Mouse (Mus musculus) kidney, adult 10 weeks (tissue): ENCODE measurements around the gene Gm14418. TPM values are rescaled to one million over a fixed set of nuclear protein-coding genes. Genes with fewer than 3 reads are reported as not detected.

ENCODE experiments used
- polyA plus RNA-seq: library from polyadenylated mRNA; stranded (reverse); fragments of 350-450 nt; fragmentation: Illumina TruSeq; extraction: RNeasy Lipid Tissue Mini Kit (QIAGEN cat#74804); gene quantifications from one replicate; pipeline ENCODE4 v1.2.3, GENCODE M21; 2014; ENCODE audit warnings: low read depth, low replicate concordance

Gene Gm14418
- polyA plus RNA-seq = 21.0 TPM

DNA sequence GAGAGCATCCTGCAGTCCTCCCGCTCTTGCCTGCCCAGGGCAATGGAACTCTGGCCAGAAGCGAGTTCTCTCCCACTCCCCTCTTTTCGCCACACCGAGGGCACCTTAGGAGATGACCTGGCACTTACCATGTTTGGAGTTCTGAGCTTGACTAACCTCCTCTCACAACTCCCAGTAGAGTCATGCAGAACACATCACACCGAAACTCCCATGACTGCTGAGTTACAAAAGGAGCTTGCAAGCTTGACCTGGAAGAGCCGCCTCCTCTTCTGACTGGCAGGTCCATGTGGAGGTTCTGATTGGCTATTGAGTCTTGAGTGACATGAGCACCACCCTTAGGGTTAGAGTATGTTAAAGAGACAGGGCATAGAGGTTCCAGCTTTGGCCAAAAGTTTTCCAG, at the start of gene Gm14418:
Gene Gm14418 (minus strand): TSS at position 225 of the 400 bp plus-strand sequence.

Other genes with a start within 250 kb of the Gm14418 start
- gene Gm14410, start 191.9 kb downstream of the Gm14418 start, polyA plus RNA-seq = 70.1 TPM
- 0.57 TPM for gene Gm14409, start 131.3 kb downstream of the Gm14418 start, polyA plus RNA-seq
- gene Gm14412, start 74.0 kb downstream of the Gm14418 start, polyA plus RNA-seq = 17.4 TPM
- 66.4 TPM for gene Zfp970, start 66.4 kb upstream of the Gm14418 start, polyA plus RNA-seq
- 68.6 TPM for gene Gm14403, start 99.9 kb upstream of the Gm14418 start, polyA plus RNA-seq
- not detected for gene Gm14406, start 179.9 kb upstream of the Gm14418 start, polyA plus RNA-seq